Mouse (Mus musculus): Measurements from ENCODE around the gene Pllp.

- TF ChIP-seq CTCF (IDR thresholded peaks at IDR 0.05; ENCODE audit: extremely low read depth, insufficient read depth, insufficient read length, insufficient replicate concordance) (no peak), POLR2A (IDR thresholded peaks at IDR 0.05; ENCODE audit: low read depth, low read length) (no peak)
Observed at GRCm38 (mm10) chr8:94714556-94714955, 18.5 kb upstream of the Pllp start.
